Comparison of ENCODE assay signal across 10 mouse cellular contexts in the genomic region with DNA sequence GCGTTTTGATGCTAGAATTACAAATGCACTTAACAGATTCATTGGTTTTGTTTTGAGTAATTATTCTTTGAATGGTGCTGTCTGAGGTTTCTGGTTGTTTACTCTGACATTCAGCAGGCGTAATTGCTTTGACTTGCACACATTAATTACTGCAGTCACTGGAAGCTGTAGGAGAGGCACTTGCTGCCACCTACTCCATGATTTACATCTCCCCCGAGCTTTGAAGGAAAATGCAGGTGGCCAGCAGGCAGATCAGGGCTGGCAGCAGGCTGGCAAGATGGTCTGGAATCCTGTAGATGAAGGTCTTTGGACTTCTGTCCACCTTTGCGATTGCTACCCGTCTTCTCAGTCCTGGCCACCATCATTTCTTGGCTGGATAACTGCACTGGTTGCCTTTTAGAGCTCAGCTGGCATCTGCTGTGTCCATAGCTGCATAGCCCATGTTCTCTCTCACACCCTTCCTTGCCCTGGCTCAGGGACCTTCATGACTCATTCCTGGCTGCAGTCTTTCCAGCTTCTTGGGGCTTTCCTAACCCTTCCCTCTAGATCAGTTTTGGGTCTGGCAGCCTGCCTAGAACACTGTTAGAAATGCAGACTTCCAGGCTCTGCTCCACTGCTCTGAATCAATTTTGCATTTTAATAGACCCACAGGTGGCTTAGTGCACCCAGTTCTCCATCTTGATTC.
DNase-seq lines count a peak whose midpoint lies in the region; ATAC-seq lines count a peak whose summit lies in the region.
"Had no signal": no experiment of that assay in that cellular context is flagged by ENCODE, and none has a peak within 500 bp of the region (broad histone marks: within the 10 kb centered on the region; RNA-seq: fewer than 3 reads in every experiment).

No protein-coding gene starts in this region.

- no peak for ATAC-seq in hindbrain, embryonic 15.5 days (ENCODE audit: low FRiP score, low read depth)
- no peak for ATAC-seq in megakaryocyte, adult 5-6 weeks (ENCODE audit: poor library complexity, severe bottlenecking)

- no peaks in the 10 kb centered on the region for H3K9me3 ChIP-seq in hindbrain, embryonic 15.5 days
- no peaks in the 10 kb centered on the region for H3K9me3 ChIP-seq in hindbrain, embryonic 10.5 days
- H3K9me3 ChIP-seq: embryonic facial prominence, embryonic 13.5 days; limb, embryonic 13.5 days had no signal

- no peak overlapping the region for H3K9ac ChIP-seq in hindbrain, embryonic 15.5 days
- H3K9ac ChIP-seq: embryonic facial prominence, embryonic 13.5 days; limb, embryonic 13.5 days had no signal

- H3K27me3 ChIP-seq in hindbrain, embryonic 15.5 days = no peaks in the 10 kb centered on the region
- H3K27me3 ChIP-seq in hindbrain, embryonic 10.5 days (ENCODE audit: insufficient read depth, poor library complexity, severe bottlenecking) = no peaks in the 10 kb centered on the region
- H3K27me3 ChIP-seq: embryonic facial prominence, embryonic 13.5 days; limb, embryonic 13.5 days had no signal

- H3K4me2 ChIP-seq in hindbrain, embryonic 15.5 days = no peak overlapping the region
- H3K4me2 ChIP-seq: embryonic facial prominence, embryonic 13.5 days; limb, embryonic 13.5 days had no signal

- no peak for DNase-seq in hindbrain, embryonic 10.5 days (ENCODE audit: low spot score)
- peak; percentile 79 for DNase-seq in adrenal gland, postnatal 10 days
- peak; percentile 83 for DNase-seq in gastrocnemius, postnatal 25 days
- DNase-seq in kidney, postnatal 25 days = peak; percentile 90 to 92
- peak; percentile 27 for DNase-seq in right cerebral cortex, postnatal 4 days
- DNase-seq in thymus, postnatal 10 days (ENCODE audit: low spot score in 2 of 2) = no peak

- peaks cover 5% of the 10 kb centered on the region; the same call in 1 of the 2 replicates for H3K4me1 ChIP-seq in hindbrain, embryonic 15.5 days (replicated peaks)
- 0 out of 2 replicates have a peak, but pooled peaks cover 5% of the 10 kb centered on the region for H3K4me1 ChIP-seq in hindbrain, embryonic 10.5 days (replicated peaks)

- 73% methylated on average over 5 of the region's 5 CpGs for WGBS in hindbrain, embryonic 15.5 days
- WGBS in hindbrain, embryonic 10.5 days = 86% methylated on average over 5 of the region's 5 CpGs

- H3K36me3 ChIP-seq in hindbrain, embryonic 15.5 days = no peaks in the 10 kb centered on the region
- no peaks in the 10 kb centered on the region for H3K36me3 ChIP-seq in hindbrain, embryonic 10.5 days
- H3K36me3 ChIP-seq: embryonic facial prominence, embryonic 13.5 days; limb, embryonic 13.5 days had no signal

- H3K27ac ChIP-seq in hindbrain, embryonic 15.5 days (replicated peaks) = peak overlapping the region; percentile 42; the same call in 1 of the 2 replicates
- H3K27ac ChIP-seq in hindbrain, embryonic 10.5 days = no peak overlapping the region
- H3K27ac ChIP-seq: embryonic facial prominence, embryonic 13.5 days; limb, embryonic 13.5 days had no signal

- H3K4me3 ChIP-seq in hindbrain, embryonic 15.5 days = no peak overlapping the region
- no peak overlapping the region for H3K4me3 ChIP-seq in hindbrain, embryonic 10.5 days
- H3K4me3 ChIP-seq: embryonic facial prominence, embryonic 13.5 days; limb, embryonic 13.5 days had no signal

Comparison
In these comparisons a context has a peak if more than half of its experiments do, and no peak if none do; other contexts are left out.
1. DNase-seq: peak in adrenal gland, postnatal 10 days (single experiment), gastrocnemius, postnatal 25 days (single experiment), kidney, postnatal 25 days (2 of 2) and right cerebral cortex, postnatal 4 days (single experiment); none in hindbrain, embryonic 10.5 days (single experiment) and thymus, postnatal 10 days (0 of 2).